Mouse (Mus musculus): ENCODE measurements at regions not wholly inside any gene's neighbourhood (a gene's known extent, or its start where the extent isn't known, plus 50 kb on each side); places are given as distances from the start of the nearest gene placed in this dataset.

GRCm38 (mm10) chr13:41554401-41554800, 51.3 kb upstream of the Tmem170b start:
- TF ChIP-seq CTCF (IDR thresholded peaks at IDR 0.05; ENCODE audit: control insufficient read depth, insufficient read depth, low read length) (no peak), POLR2A (IDR thresholded peaks at IDR 0.05; ENCODE audit: borderline replicate concordance, control insufficient read depth, low read depth, low read length) (no peak)

Measured in bone marrow, adult 2 months (tissue).